In the genomic region with DNA sequence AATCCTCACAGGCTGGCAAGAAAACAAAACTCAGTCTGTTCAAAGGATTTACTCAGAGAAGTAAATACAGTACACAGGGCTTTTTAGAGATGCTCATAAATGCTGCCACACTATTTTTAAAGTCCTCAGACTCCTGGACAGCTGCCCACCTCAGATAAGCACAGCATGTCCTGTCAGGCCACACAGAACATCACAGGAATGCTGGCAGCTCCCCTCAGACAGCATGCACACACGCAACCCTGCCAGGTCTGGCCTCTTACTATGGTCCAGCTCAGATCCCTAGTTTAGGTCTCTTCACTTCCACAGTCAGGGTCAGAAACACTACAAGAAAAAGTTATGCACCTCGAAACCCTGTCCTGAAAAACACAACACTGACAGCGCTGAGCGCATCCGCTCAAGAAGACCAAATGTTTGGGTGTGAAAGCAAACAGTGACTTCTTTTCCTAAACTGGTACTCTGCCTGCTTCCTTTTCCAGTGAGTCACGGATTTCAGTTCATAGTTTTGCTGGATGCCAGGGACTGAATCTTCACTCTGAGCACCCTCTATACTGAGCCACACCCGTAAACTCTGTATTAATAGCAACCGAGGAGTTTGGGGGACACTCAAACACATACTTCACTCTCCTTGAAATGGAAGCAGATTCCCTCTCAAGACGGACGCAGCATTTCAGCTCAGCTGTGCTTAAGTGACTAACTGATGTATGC, we compare ENCODE assay signal across 8 mouse cellular contexts.
DNase-seq lines count a peak whose midpoint lies in the region; ATAC-seq and TF ChIP-seq lines count a peak whose summit lies in the region.

No protein-coding gene starts in this region.

- 79% methylated on average over 10 of the region's 10 CpGs for WGBS in forebrain, postnatal 0 days
- WGBS in forebrain, embryonic 11.5 days: 88% methylated on average over 10 of the region's 10 CpGs
- WGBS in intestine, postnatal 0 days: 73% methylated on average over 10 of the region's 10 CpGs

- H3K9me3 ChIP-seq in forebrain, postnatal 0 days (ENCODE audit: low read length): no peaks in the 10 kb centered on the region
- no peaks in the 10 kb centered on the region for H3K9me3 ChIP-seq in forebrain, embryonic 11.5 days (ENCODE audit: control insufficient read depth, low read length)
- H3K9me3 ChIP-seq in intestine, postnatal 0 days (ENCODE audit: control insufficient read depth): no peaks in the 10 kb centered on the region

- TF ChIP-seq CTCF in forebrain, postnatal 0 days (IDR thresholded peaks at IDR 0.05; ENCODE audit: low read depth): no peak
- TF ChIP-seq CTCF in intestine, postnatal 0 days (IDR thresholded peaks at IDR 0.05; ENCODE audit: low read depth): no peak

- DNase-seq in adrenal gland, adult 2 months: peak; percentile 27
- no peak for DNase-seq in adrenal gland, postnatal 4 days (ENCODE audit: low spot score in 2 of 2)
- peak; percentile 88 for DNase-seq in urinary bladder, postnatal 14 days (ENCODE audit: low spot score)
- DNase-seq in urinary bladder, adult 2 months (ENCODE audit: low spot score): no peak
- peak; percentile 76 for DNase-seq in kidney, postnatal 14 days
- DNase-seq in forebrain, postnatal 0 days: no peak
- no peak for DNase-seq in forebrain, embryonic 11.5 days (ENCODE audit: low spot score)

- no peak overlapping the region for H3K27ac ChIP-seq in forebrain, postnatal 0 days (ENCODE audit: low read depth, low read length)
- no peak overlapping the region for H3K27ac ChIP-seq in forebrain, embryonic 11.5 days (ENCODE audit: low read depth, low read length)
- H3K27ac ChIP-seq in intestine, postnatal 0 days (ENCODE audit: low read depth, low read length): no peak overlapping the region

- no peak overlapping the region for H3K4me2 ChIP-seq in forebrain, postnatal 0 days (ENCODE audit: low read depth)
- no peak overlapping the region for H3K4me2 ChIP-seq in forebrain, embryonic 11.5 days (ENCODE audit: low read depth, low read length, severe bottlenecking)
- no peak overlapping the region for H3K4me2 ChIP-seq in intestine, postnatal 0 days (replicated peaks; ENCODE audit: low read depth)

- no peak overlapping the region for H3K4me3 ChIP-seq in forebrain, postnatal 0 days (ENCODE audit: low read depth, low read length)
- no peak overlapping the region for H3K4me3 ChIP-seq in forebrain, embryonic 11.5 days (ENCODE audit: low read depth, low read length)
- no peak overlapping the region for H3K4me3 ChIP-seq in intestine, postnatal 0 days (ENCODE audit: low read depth, low read length)

- ATAC-seq in forebrain, postnatal 0 days: no peak
- ATAC-seq in forebrain, embryonic 11.5 days (replicated peaks; ENCODE audit: low FRiP score): no peak
- ATAC-seq in intestine, postnatal 0 days: no peak

- H3K27me3 ChIP-seq in forebrain, postnatal 0 days (ENCODE audit: insufficient read depth, low read length): no peaks in the 10 kb centered on the region
- no peaks in the 10 kb centered on the region for H3K27me3 ChIP-seq in forebrain, embryonic 11.5 days (ENCODE audit: control insufficient read depth, insufficient read depth, low read length)
- H3K27me3 ChIP-seq in intestine, postnatal 0 days (replicated peaks; ENCODE audit: control insufficient read depth, insufficient read depth, low read length): no peaks in the 10 kb centered on the region

- no peaks in the 10 kb centered on the region for H3K4me1 ChIP-seq in forebrain, postnatal 0 days (ENCODE audit: insufficient read depth)
- H3K4me1 ChIP-seq in forebrain, embryonic 11.5 days (replicated peaks; ENCODE audit: control insufficient read depth, insufficient read depth, low read length): no peaks in the 10 kb centered on the region
- H3K4me1 ChIP-seq in intestine, postnatal 0 days (replicated peaks; ENCODE audit: control insufficient read depth, insufficient read depth, low read length): no peaks in the 10 kb centered on the region

- H3K36me3 ChIP-seq in forebrain, postnatal 0 days (ENCODE audit: insufficient read depth): no peaks in the 10 kb centered on the region
- no peaks in the 10 kb centered on the region for H3K36me3 ChIP-seq in forebrain, embryonic 11.5 days (ENCODE audit: control insufficient read depth, insufficient read depth, low read length)
- H3K36me3 ChIP-seq in intestine, postnatal 0 days (ENCODE audit: control insufficient read depth, insufficient read depth): 0 out of 2 replicates have a peak, but pooled peaks cover 14% of the 10 kb centered on the region

- H3K9ac ChIP-seq in forebrain, postnatal 0 days: no peak overlapping the region
- no peak overlapping the region for H3K9ac ChIP-seq in forebrain, embryonic 11.5 days (ENCODE audit: low read length)
- H3K9ac ChIP-seq in intestine, postnatal 0 days (ENCODE audit: low read depth, low read length): no peak overlapping the region

Comparison
In these comparisons a context has a peak if more than half of its experiments do, and no peak if none do; other contexts are left out.
1. DNase-seq: peak in adrenal gland, adult 2 months (single experiment), urinary bladder, postnatal 14 days (single experiment) and kidney, postnatal 14 days (single experiment); none in adrenal gland, postnatal 4 days (0 of 2), urinary bladder, adult 2 months (single experiment), forebrain, postnatal 0 days (single experiment) and forebrain, embryonic 11.5 days (single experiment).